ENCODE assay signal across 12 mouse cellular contexts in genomic region chr4:35844518-35844917, GRCm38 (mm10).
DNase-seq lines count a peak whose midpoint lies in the region; ATAC-seq and TF ChIP-seq lines count a peak whose summit lies in the region.
"Had no signal": no experiment of that assay in that cellular context is flagged by ENCODE, and none has a peak within 500 bp of the region (broad histone marks: within the 10 kb centered on the region; RNA-seq: fewer than 3 reads in every experiment).

No protein-coding gene starts in this region.

- no peaks in the 10 kb centered on the region for H3K36me3 ChIP-seq in embryonic facial prominence, embryonic 12.5 days
- no peaks in the 10 kb centered on the region for H3K36me3 ChIP-seq in hindbrain, embryonic 12.5 days
- H3K36me3 ChIP-seq in midbrain, postnatal 0 days (ENCODE audit: insufficient read depth, low read length), result no peaks in the 10 kb centered on the region
- H3K36me3 ChIP-seq in intestine, embryonic 15.5 days, result no peaks in the 10 kb centered on the region
- H3K36me3 ChIP-seq: heart, embryonic 13.5 days had no signal

- no peak for ATAC-seq in embryonic facial prominence, embryonic 12.5 days (ENCODE audit: insufficient number of reproducible peaks, insufficient read depth, low FRiP score, low TSS enrichment)
- peak; percentile 45; the same call in 1 of the 2 replicates for ATAC-seq in hindbrain, embryonic 12.5 days (ENCODE audit: low FRiP score)
- ATAC-seq in midbrain, postnatal 0 days (ENCODE audit: low FRiP score), result no peak
- ATAC-seq in intestine, embryonic 15.5 days, result no peak
- ATAC-seq: liver, postnatal 0 days had no signal

- peak overlapping the region; percentile 90 for H3K27ac ChIP-seq in layer of hippocampus, adult 2 months
- H3K27ac ChIP-seq in embryonic facial prominence, embryonic 12.5 days, result peak overlapping the region; percentile 24; the same call in 1 of the 2 replicates
- H3K27ac ChIP-seq in hindbrain, embryonic 12.5 days, result peak overlapping the region; percentile 76; the same call in 1 of the 2 replicates
- H3K27ac ChIP-seq in midbrain, postnatal 0 days (ENCODE audit: low read depth, low read length), result no peak overlapping the region; the same call in 1 of the 2 replicates
- H3K27ac ChIP-seq in intestine, embryonic 15.5 days, result no peak overlapping the region
- H3K27ac ChIP-seq: heart, embryonic 13.5 days had no signal

- DNase-seq in layer of hippocampus, adult 2 months (ENCODE audit: low spot score in 2 of 2), result no peak
- DNase-seq in layer of hippocampus, adult 11-12 months (ENCODE audit: low spot score), result no peak
- peak; percentile 31 for DNase-seq in midbrain, postnatal 0 days (ENCODE audit: low spot score)
- no peak for DNase-seq in thymus, postnatal 10 days (ENCODE audit: low spot score in 2 of 2)
- DNase-seq in cerebellum, adult 9-11 months, result no peak
- DNase-seq: gastrocnemius, postnatal 14 days; kidney, postnatal 36 days; liver, postnatal 0 days had no signal

- H3K9ac ChIP-seq in embryonic facial prominence, embryonic 12.5 days, result no peak overlapping the region
- no peak overlapping the region for H3K9ac ChIP-seq in hindbrain, embryonic 12.5 days
- no peak overlapping the region for H3K9ac ChIP-seq in midbrain, postnatal 0 days (replicated peaks; ENCODE audit: low read length, poor library complexity, severe bottlenecking)
- no peak overlapping the region for H3K9ac ChIP-seq in intestine, embryonic 15.5 days
- H3K9ac ChIP-seq: heart, embryonic 13.5 days; liver, postnatal 0 days had no signal

- H3K4me1 ChIP-seq in embryonic facial prominence, embryonic 12.5 days, result no peaks in the 10 kb centered on the region
- H3K4me1 ChIP-seq in hindbrain, embryonic 12.5 days, result 0 out of 2 replicates have a peak, but pooled peaks cover 3% of the 10 kb centered on the region
- no peaks in the 10 kb centered on the region for H3K4me1 ChIP-seq in midbrain, postnatal 0 days (ENCODE audit: insufficient read depth, low read length)
- no peaks in the 10 kb centered on the region for H3K4me1 ChIP-seq in intestine, embryonic 15.5 days (replicated peaks)
- H3K4me1 ChIP-seq: heart, embryonic 13.5 days had no signal

- peak overlapping the region; percentile 54 for H3K4me3 ChIP-seq in layer of hippocampus, adult 2 months
- no peak overlapping the region for H3K4me3 ChIP-seq in embryonic facial prominence, embryonic 12.5 days
- H3K4me3 ChIP-seq in hindbrain, embryonic 12.5 days, result no peak overlapping the region
- no peak overlapping the region for H3K4me3 ChIP-seq in midbrain, postnatal 0 days (ENCODE audit: low read depth, low read length)
- H3K4me3 ChIP-seq in intestine, embryonic 15.5 days (replicated peaks), result no peak overlapping the region
- H3K4me3 ChIP-seq: heart, embryonic 13.5 days had no signal

- H3K27me3 ChIP-seq in embryonic facial prominence, embryonic 12.5 days, result no peaks in the 10 kb centered on the region
- no peaks in the 10 kb centered on the region for H3K27me3 ChIP-seq in hindbrain, embryonic 12.5 days
- H3K27me3 ChIP-seq in midbrain, postnatal 0 days (ENCODE audit: insufficient read depth, low read length), result no peaks in the 10 kb centered on the region
- no peaks in the 10 kb centered on the region for H3K27me3 ChIP-seq in intestine, embryonic 15.5 days (replicated peaks)
- H3K27me3 ChIP-seq: heart, embryonic 13.5 days had no signal

- TF ChIP-seq CTCF in layer of hippocampus, adult 2 months (conservative IDR thresholded peaks at IDR 0.05), result no peak
- no peak for TF ChIP-seq CTCF in midbrain, postnatal 0 days (IDR thresholded peaks at IDR 0.05)

- WGBS in embryonic facial prominence, embryonic 12.5 days, result 59% methylated on average over 6 of the region's 6 CpGs
- WGBS in hindbrain, embryonic 12.5 days, result 53% methylated on average over 6 of the region's 6 CpGs
- WGBS in midbrain, postnatal 0 days, result 35% methylated on average over 6 of the region's 6 CpGs
- WGBS in intestine, embryonic 15.5 days, result 78% methylated on average over 6 of the region's 6 CpGs

- no peaks in the 10 kb centered on the region for H3K9me3 ChIP-seq in embryonic facial prominence, embryonic 12.5 days
- H3K9me3 ChIP-seq in hindbrain, embryonic 12.5 days (replicated peaks), result no peaks in the 10 kb centered on the region
- no peaks in the 10 kb centered on the region for H3K9me3 ChIP-seq in midbrain, postnatal 0 days (ENCODE audit: low read length)
- no peaks in the 10 kb centered on the region for H3K9me3 ChIP-seq in intestine, embryonic 15.5 days
- H3K9me3 ChIP-seq: heart, embryonic 13.5 days had no signal

- peak overlapping the region; percentile 25 for H3K4me2 ChIP-seq in embryonic facial prominence, embryonic 12.5 days (replicated peaks)
- H3K4me2 ChIP-seq in hindbrain, embryonic 12.5 days (replicated peaks), result no peak overlapping the region; the same call in 1 of the 2 replicates
- peak overlapping the region; percentile 22; the same call in 1 of the 2 replicates for H3K4me2 ChIP-seq in midbrain, postnatal 0 days (ENCODE audit: low read depth, low read length, poor library complexity, severe bottlenecking)
- no peak overlapping the region for H3K4me2 ChIP-seq in intestine, embryonic 15.5 days (replicated peaks)
- H3K4me2 ChIP-seq: heart, embryonic 13.5 days had no signal

Comparison
In these comparisons a context has a peak if more than half of its experiments do, and no peak if none do; other contexts are left out.
1. H3K27ac ChIP-seq: peak in layer of hippocampus, adult 2 months (single experiment), embryonic facial prominence, embryonic 12.5 days (single experiment) and hindbrain, embryonic 12.5 days (single experiment); none in midbrain, postnatal 0 days (single experiment) and intestine, embryonic 15.5 days (single experiment).
2. H3K4me2 ChIP-seq: peak in embryonic facial prominence, embryonic 12.5 days (single experiment) and midbrain, postnatal 0 days (single experiment); none in hindbrain, embryonic 12.5 days (single experiment) and intestine, embryonic 15.5 days (single experiment).